Comparison of ENCODE assay signal across 31 mouse cellular contexts in genomic region chr4:120313309-120313708, GRCm38 (mm10). TPM values are rescaled to one million over a fixed set of nuclear protein-coding genes. Genes with fewer than 3 reads are reported as not detected.
A peak's percentile ranks its signal among the peaks of the same experiment; 100 is the strongest.
DNase-seq lines count a peak whose midpoint lies in the region; ATAC-seq and TF ChIP-seq lines count a peak whose summit lies in the region.
"Had no signal": no experiment of that assay in that cellular context is flagged by ENCODE, and none has a peak within 500 bp of the region (broad histone marks: within the 10 kb centered on the region; RNA-seq: fewer than 3 reads in every experiment).

No protein-coding gene starts in this region.

- H3K27me3 ChIP-seq in forebrain, embryonic 11.5 days (ENCODE audit: control insufficient read depth, insufficient read depth, low read length): 0 out of 2 replicates have a peak, but pooled peaks cover 2% of the 10 kb centered on the region
- H3K27me3 ChIP-seq in forebrain, postnatal 0 days (ENCODE audit: insufficient read depth, low read length): no peaks in the 10 kb centered on the region
- no peaks in the 10 kb centered on the region; a peak in 1 of 4 replicates for H3K27me3 ChIP-seq in MEL (ENCODE audit: control insufficient read depth in 1 of 2, insufficient read depth in 2 of 2, low read length in 2 of 2)
- H3K27me3 ChIP-seq: midbrain, embryonic 15.5 days; neural tube, embryonic 12.5 days had no signal

- ATAC-seq in forebrain, embryonic 11.5 days (replicated peaks; ENCODE audit: low FRiP score): no peak
- ATAC-seq in forebrain, postnatal 0 days: no peak
- ATAC-seq in granulocyte monocyte progenitor cell, adult 5-6 weeks (replicated peaks; ENCODE audit: poor library complexity, severe bottlenecking): peak; percentile 94
- ATAC-seq: forebrain, embryonic 16.5 days; hindbrain, embryonic 16.5 days; midbrain, embryonic 15.5 days; Patski had no signal

- TF ChIP-seq POLR2A in MEL (IDR thresholded peaks at IDR 0.05; ENCODE audit: control insufficient read depth in 1 of 2, insufficient read depth in 1 of 2, low read depth in 1 of 2, low read length in 2 of 2, poor library complexity in 1 of 2): no peak

- no peak overlapping the region for H3K9ac ChIP-seq in forebrain, embryonic 11.5 days (ENCODE audit: low read length)
- H3K9ac ChIP-seq in forebrain, postnatal 0 days: no peak overlapping the region
- no peak overlapping the region for H3K9ac ChIP-seq in MEL (ENCODE audit: control insufficient read depth, low read depth, low read length, poor library complexity, severe bottlenecking)
- H3K9ac ChIP-seq: heart, embryonic 13.5 days; liver, embryonic 14.5 days; midbrain, embryonic 15.5 days; neural tube, embryonic 12.5 days had no signal

- no peaks in the 10 kb centered on the region for H3K36me3 ChIP-seq in forebrain, embryonic 11.5 days (ENCODE audit: control insufficient read depth, insufficient read depth, low read length)
- no peaks in the 10 kb centered on the region for H3K36me3 ChIP-seq in forebrain, postnatal 0 days (ENCODE audit: insufficient read depth)
- H3K36me3 ChIP-seq in MEL (ENCODE audit: control insufficient read depth in 1 of 2, insufficient read depth in 2 of 2, low read length in 2 of 2): no peaks in the 10 kb centered on the region
- H3K36me3 ChIP-seq: heart, embryonic 13.5 days; midbrain, embryonic 10.5 days; midbrain, embryonic 15.5 days; neural tube, embryonic 12.5 days had no signal

- no peaks in the 10 kb centered on the region for H3K4me1 ChIP-seq in forebrain, embryonic 11.5 days (replicated peaks; ENCODE audit: control insufficient read depth, insufficient read depth, low read length)
- no peaks in the 10 kb centered on the region for H3K4me1 ChIP-seq in forebrain, postnatal 0 days (ENCODE audit: insufficient read depth)
- H3K4me1 ChIP-seq in MEL (ENCODE audit: control insufficient read depth in 1 of 2, insufficient read depth in 2 of 2, low read length in 2 of 2): peaks cover 0 to 12% of the 10 kb centered on the region in 2 experiments; a peak in 3 of 4 replicates
- H3K4me1 ChIP-seq: midbrain, embryonic 10.5 days; midbrain, embryonic 15.5 days; neural tube, embryonic 12.5 days had no signal

- TF ChIP-seq CTCF in forebrain, postnatal 0 days (IDR thresholded peaks at IDR 0.05; ENCODE audit: low read depth): no peak
- TF ChIP-seq CTCF in MEL (IDR thresholded peaks at IDR 0.05 in 2 of 3, conservative IDR thresholded peaks at IDR 0.05 in 1 of 3; ENCODE audit: control insufficient read depth in 1 of 3, insufficient read depth in 1 of 3, low read depth in 2 of 3, low read length in 3 of 3, poor library complexity in 1 of 3, severe bottlenecking in 1 of 3): no peak
- TF ChIP-seq CTCF in layer of hippocampus, adult 2 months (conservative IDR thresholded peaks at IDR 0.05): no peak

- no peaks in the 10 kb centered on the region for H3K79me2 ChIP-seq in MEL (ENCODE audit: control insufficient read depth, insufficient read depth, low read length, poor library complexity)

- no peak overlapping the region for H3K4me3 ChIP-seq in forebrain, embryonic 11.5 days (ENCODE audit: low read depth, low read length)
- no peak overlapping the region for H3K4me3 ChIP-seq in forebrain, postnatal 0 days (ENCODE audit: low read depth, low read length)
- no peak overlapping the region for H3K4me3 ChIP-seq in MEL (ENCODE audit: control insufficient read depth in 1 of 2, insufficient read depth in 1 of 2, low read depth in 2 of 2, low read length in 2 of 2)
- H3K4me3 ChIP-seq in layer of hippocampus, adult 2 months: no peak overlapping the region
- H3K4me3 ChIP-seq: heart, embryonic 13.5 days; midbrain, embryonic 10.5 days; midbrain, embryonic 15.5 days; neural tube, embryonic 12.5 days had no signal

- TF ChIP-seq EP300 in MEL (IDR thresholded peaks at IDR 0.05; ENCODE audit: low read depth in 1 of 2, low read length in 2 of 2): no peak

- H3K27ac ChIP-seq in forebrain, embryonic 11.5 days (ENCODE audit: low read depth, low read length): no peak overlapping the region
- no peak overlapping the region for H3K27ac ChIP-seq in forebrain, postnatal 0 days (ENCODE audit: low read depth, low read length)
- no peak overlapping the region for H3K27ac ChIP-seq in MEL (ENCODE audit: control insufficient read depth, low read depth, low read length)
- no peak overlapping the region for H3K27ac ChIP-seq in layer of hippocampus, adult 2 months
- H3K27ac ChIP-seq: heart, embryonic 13.5 days; liver, embryonic 14.5 days; macrophage; midbrain, embryonic 10.5 days; midbrain, embryonic 15.5 days; neural tube, embryonic 12.5 days; stomach, postnatal 0 days had no signal

- H3K4me2 ChIP-seq in forebrain, embryonic 11.5 days (ENCODE audit: low read depth, low read length, severe bottlenecking): no peak overlapping the region
- H3K4me2 ChIP-seq in forebrain, postnatal 0 days (ENCODE audit: low read depth): no peak overlapping the region
- H3K4me2 ChIP-seq: heart, embryonic 13.5 days; midbrain, embryonic 15.5 days; neural tube, embryonic 12.5 days had no signal

- DNase-seq in forebrain, embryonic 11.5 days (ENCODE audit: low spot score): peak; percentile 37
- DNase-seq in forebrain, postnatal 0 days: no peak
- DNase-seq in MEL (ENCODE audit: low read depth, low spot score): peak; percentile 26
- DNase-seq in B cell, adult 2 months: no peak
- no peak for DNase-seq in cerebellum, adult 11 months
- no peak for DNase-seq in layer of hippocampus, adult 2 months (ENCODE audit: low spot score in 2 of 2)
- DNase-seq: adrenal gland, postnatal 14 days; cerebellum, adult 2 months; cerebellum, postnatal 14 days; gastrocnemius, postnatal 10 days; heart, adult 18-20 months; heart, postnatal 10 days; kidney, adult 18-20 months; kidney, postnatal 36 days; liver; lung, adult 2 months; lung, postnatal 10 days; right cerebral cortex, adult 18-20 months; thymus, adult 18-20 months; thymus, postnatal 25 days had no signal

- WGBS in forebrain, embryonic 11.5 days: 84% methylated on average over 5 of the region's 5 CpGs
- WGBS in forebrain, postnatal 0 days: 73% methylated on average over 5 of the region's 5 CpGs

- H3K9me3 ChIP-seq in forebrain, embryonic 11.5 days (ENCODE audit: control insufficient read depth, low read length): no peaks in the 10 kb centered on the region
- H3K9me3 ChIP-seq in forebrain, postnatal 0 days (ENCODE audit: low read length): no peaks in the 10 kb centered on the region
- H3K9me3 ChIP-seq in MEL (replicated peaks; ENCODE audit: insufficient read depth, low read length): no peaks in the 10 kb centered on the region
- H3K9me3 ChIP-seq: midbrain, embryonic 10.5 days; midbrain, embryonic 15.5 days; neural tube, embryonic 12.5 days had no signal

- TF ChIP-seq RAD21 in MEL (IDR thresholded peaks at IDR 0.05; ENCODE audit: low read depth, low read length): no peak

TF ChIP-seq in MEL, 35 proteins besides CTCF, POLR2A, EP300 and RAD21:
- no peak for TF ChIP-seq USF2 (IDR thresholded peaks at IDR 0.05; ENCODE audit: borderline replicate concordance in 1 of 2, insufficient read depth in 1 of 2, low read depth in 1 of 2, low read length in 2 of 2)
- no peak for TF ChIP-seq GABPA (IDR thresholded peaks at IDR 0.05; ENCODE audit: low read depth, low read length)
- no peak for TF ChIP-seq SMC3 (IDR thresholded peaks at IDR 0.05; ENCODE audit: low read depth, low read length)
- no peak for TF ChIP-seq MYC (IDR thresholded peaks at IDR 0.05; ENCODE audit: low read depth, low read length)
- TF ChIP-seq ZMIZ1 (IDR thresholded peaks at IDR 0.05; ENCODE audit: low read depth, low read length): no peak
- peak; percentile 81 for TF ChIP-seq USF1 (IDR thresholded peaks at IDR 0.05; ENCODE audit: low read depth, low read length)

RNA-seq across cellular contexts. Expression of gene Foxo6, which starts 26.2 kb away (rescaled TPM):
- 0.39 and 1.1 TPM in 2 replicates for polyA plus RNA-seq in forebrain, embryonic 11.5 days (2014; fragmentation: Nextera tagmentation; extraction: Ambion mirVana)
- total RNA-seq in forebrain, postnatal 0 days (2014; rRNA removed): 40.8 and 44.0 TPM in 2 replicates
- polyA plus RNA-seq in forebrain, postnatal 0 days (2015; fragmentation: Nextera tagmentation; extraction: Ambion mirVana): 3.5 and 3.6 TPM in 2 replicates
- 0.23 and 0.31 TPM in 2 replicates for total RNA-seq in MEL (2012; rRNA removed)
- polyA plus RNA-seq in MEL (2012; ENCODE audit: insufficient read depth in 1 of 2, insufficient read length in 2 of 2, low read depth in 1 of 2, low replicate concordance in 2 of 2, missing spikeins in 1 of 2): 1 to 10 TPM in 1 of 2 experiments, not detected in 1; 3.4 TPM
- not detected in 2 replicates for total RNA-seq in granulocyte monocyte progenitor cell, adult 5-6 weeks (2014; fragmentation: Nextera tagmentation)
- not detected in 2 replicates for total RNA-seq in granulocyte monocyte progenitor cell, adult 5-6 weeks (2017)
- 10 to 100 TPM; 32.8 to 32.9 TPM for total RNA-seq in layer of hippocampus, adult 2 months (2021)
- polyA plus RNA-seq: heart, embryonic 13.5 days; macrophage had no signal

Comparison
In these comparisons a context has a peak if more than half of its experiments do, and no peak if none do; other contexts are left out.
1. DNase-seq: peak in forebrain, embryonic 11.5 days (single experiment) and MEL (single experiment); none in forebrain, postnatal 0 days (single experiment), B cell, adult 2 months (0 of 2), cerebellum, adult 11 months (single experiment) and layer of hippocampus, adult 2 months (0 of 2).
2. RNA of gene Foxo6, which starts 26.2 kb away (total RNA-seq): 40.8 to 44.0 TPM in forebrain, postnatal 0 days and 32.8 to 32.9 TPM in layer of hippocampus, adult 2 months; 0.23 to 0.31 TPM in MEL and not detected in granulocyte monocyte progenitor cell, adult 5-6 weeks; every median in the first group is over 10 times any median in the second.